Mouse (Mus musculus): ENCODE results near the gene Cdc20b. TPM values are rescaled to one million over a fixed set of nuclear protein-coding genes. Genes with fewer than 3 reads are reported as not detected.

The Cdc20b gene
- total RNA-seq, 4 experiments from 2014 or later: not detected

DNA sequence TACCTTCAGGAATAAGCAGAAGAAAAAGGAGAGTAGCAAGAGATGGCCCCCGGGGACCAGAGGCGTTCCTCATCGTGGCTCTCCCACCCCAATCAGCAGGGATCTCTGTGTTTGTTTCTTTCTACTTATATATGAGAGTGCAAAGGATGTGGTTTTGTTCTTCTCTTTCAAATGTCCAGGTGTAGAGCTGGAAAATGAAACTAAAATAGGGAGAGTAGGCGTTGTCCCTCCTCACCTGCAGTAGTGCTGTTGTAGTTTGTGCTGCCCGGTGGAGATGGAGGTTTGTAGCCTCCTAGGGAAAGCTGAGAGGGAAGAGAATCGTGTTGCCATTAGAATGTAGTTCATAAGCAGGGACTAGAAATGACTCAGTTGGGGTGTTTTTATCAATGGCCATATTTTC, 66.0 kb downstream of the Cdc20b start, which contains the start of gene Gzma:
Gene Gzma, minus strand, starts transcription at position 103 of the 400 bp plus-strand sequence.
- DNase-seq: no peak

DNA sequence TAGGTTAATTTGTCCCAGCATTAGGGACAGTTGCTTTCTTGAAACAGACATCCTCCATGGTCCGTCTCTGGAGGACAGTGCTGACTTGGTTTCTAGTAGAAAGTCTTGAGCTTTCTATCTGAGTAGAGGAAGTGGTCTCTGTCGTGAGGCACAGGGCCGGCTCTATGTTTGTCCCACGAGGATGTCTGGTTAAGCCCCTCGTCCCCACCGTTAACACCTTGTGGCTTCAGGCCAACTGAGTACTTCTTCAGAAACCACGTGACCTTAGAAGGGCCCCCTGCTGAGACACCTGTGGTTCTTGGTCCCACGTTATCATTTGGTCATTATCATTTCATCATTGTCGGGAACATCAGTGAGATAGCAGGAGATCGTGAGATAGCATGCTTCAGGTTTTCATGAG, 66.9 kb downstream of the Cdc20b start:
- no peak for DNase-seq

DNA sequence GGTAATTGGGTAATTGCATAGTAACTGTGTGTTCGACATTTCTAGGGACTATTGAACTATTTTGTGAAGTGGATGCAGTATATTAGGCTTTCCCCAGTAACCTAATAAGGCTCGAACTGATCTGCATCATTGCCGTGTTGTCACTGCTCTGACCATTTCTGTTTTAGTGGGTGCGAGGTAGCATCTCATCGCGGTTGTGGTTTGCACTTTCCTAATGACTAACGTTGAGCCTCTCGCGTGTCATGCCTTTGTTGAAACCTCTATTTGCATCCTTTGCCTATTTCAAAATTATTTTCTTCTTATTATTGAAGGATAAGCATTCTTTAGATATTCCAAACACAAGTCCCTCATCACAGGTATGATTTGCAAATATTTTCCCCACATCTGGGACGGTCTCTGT, 69.8 kb downstream of the Cdc20b start:
- no peak for DNase-seq

DNA sequence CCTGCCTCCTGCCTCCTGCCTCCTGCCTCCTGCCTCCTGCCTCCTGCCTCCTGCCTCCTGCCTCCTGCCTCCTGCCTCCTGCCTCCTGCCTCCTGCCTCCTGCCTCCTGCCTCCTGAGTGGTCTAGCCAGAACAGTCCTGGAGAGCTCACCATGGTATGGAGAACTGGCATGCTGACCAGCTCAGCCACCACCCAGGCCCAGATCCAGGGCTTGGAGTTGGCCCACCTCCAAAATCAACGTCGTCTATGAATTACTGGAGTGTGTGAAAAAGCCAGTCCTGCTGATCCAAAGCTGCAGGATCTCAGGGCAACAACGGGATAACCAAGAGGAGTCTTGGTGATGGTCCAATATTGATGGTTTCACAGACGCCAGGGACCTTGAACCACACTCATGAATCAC, 84.1 kb downstream of the Cdc20b start:
- no peak for DNase-seq

DNA sequence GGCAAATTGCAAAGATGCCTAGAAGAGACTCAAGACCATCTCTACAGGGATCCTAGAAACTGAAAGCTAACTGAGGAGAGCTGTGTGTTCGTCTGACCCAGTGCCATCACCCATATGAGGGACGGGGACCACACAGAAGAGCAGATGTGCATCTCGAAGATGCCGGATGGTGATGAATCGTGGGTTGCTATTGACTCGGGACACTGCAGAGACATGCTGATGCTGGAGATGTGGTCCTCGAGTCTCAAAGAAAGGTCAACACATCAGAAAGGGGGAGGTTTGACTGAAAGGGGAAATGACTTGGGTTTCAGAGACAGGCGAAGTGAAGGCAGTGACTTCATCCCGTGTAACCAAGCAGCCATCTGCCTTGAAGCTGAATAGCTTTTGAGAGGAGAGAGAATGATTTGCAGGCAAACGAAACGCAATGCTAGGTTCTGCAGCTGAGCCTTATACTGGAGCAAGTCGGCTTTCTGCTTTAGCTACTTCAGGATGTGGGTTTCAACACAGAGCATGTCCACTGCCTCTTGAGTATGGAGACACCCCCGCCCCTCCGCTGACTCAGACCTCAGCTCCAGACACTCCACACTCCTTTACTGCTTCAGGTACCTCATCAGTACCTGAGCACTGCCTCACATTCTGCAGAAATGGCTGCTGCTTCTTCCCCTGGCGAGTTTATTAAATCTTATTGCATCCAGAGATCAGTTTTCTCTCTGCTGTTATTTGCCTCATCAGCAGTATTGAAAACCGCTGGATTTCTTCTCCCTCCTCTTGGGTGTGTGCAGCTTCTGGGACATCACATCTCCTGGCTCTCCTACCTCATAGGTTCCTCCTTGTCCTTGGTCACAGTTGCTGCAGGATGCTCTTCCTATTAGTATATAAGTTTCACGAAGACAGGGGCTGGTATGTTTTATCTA, 85.7 kb downstream of the Cdc20b start:
- DNase-seq: no peak

DNA sequence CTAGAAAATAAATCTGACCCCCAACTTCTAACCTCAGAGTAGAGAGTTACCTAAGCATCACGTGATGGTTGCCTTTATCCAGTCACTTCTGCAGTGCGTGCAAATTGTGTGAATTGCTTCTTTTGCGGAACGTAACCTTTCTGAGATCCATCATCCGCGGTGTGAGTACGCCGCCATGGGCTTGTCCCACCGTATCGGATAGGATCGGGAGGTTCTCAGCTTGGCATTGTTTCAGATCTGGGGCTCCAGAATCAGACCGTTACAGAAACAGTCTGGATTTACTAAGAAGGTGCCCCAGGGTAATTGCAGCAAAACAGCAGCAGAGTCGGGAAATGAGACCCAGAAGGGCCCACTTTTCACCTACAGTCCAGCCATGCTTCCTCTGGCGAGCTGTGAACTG, 86.4 kb downstream of the Cdc20b start:
- no peak for DNase-seq

DNA sequence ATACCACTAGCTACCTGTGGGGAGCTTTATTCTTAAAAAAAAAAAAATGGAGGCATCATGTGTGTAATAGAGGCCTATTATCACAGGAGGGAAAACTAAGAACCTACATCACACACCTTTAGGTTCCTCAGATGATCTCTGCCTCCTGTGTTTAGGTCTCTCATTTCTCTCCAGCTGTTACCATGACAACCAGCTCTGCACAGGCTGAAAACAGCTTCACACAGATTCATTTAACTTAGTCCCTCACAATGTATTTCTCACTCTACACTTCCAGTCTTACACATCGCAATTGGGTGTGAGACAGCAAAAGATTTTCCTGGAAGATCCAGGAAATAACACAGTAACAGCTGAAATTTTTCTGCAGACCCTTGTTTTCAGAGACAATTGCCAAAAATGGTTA, 95.1 kb downstream of the Cdc20b start:
- no peak for DNase-seq

DNA sequence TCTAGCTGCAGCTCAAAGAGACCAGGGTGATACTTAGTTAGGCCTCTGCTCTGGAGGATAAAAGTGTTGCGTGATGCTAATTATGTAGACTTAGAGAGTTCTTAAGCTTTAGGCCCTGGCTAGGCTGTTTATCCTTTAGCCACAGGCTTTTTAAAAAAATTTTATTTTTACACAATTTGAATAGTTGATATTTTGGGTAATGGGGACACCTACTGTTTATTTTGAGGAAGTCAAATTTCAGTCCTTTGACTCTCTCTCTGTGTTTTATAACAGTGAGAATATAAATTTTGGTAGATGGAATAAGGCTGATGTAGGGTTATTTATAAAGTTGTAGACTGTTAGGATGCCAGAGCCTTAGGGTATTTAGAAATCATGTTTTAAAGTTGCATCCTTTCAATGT, 104.7 kb downstream of the Cdc20b start:
- DNase-seq: no peak

Small RNAs within 50 kb of the gene (microRNA-seq; reads per million reads assigned to microRNA genes)
- gene Mir449a (45.2 to 57.3 reads per million in 2 experiments), gene Mir449b (0 to 0.17 reads per million in 2 experiments), gene Mir449c (0 to 1.2 reads per million in 2 experiments)

Other genes starting within 250 kb of the Cdc20b start
- 100 to 1,000 TPM; 229 to 267 (median 248) TPM for gene Plpp1, start 234.3 kb upstream of the Cdc20b start, total RNA-seq (2022)
- gene Mtrex, start 107.7 kb upstream of the Cdc20b start, total RNA-seq (2022): 10 to 100 TPM; 41.7 to 54.6 (median 50.3) TPM
- gene Dhx29, start 107.7 kb upstream of the Cdc20b start, total RNA-seq (2022): 10 to 100 TPM; 18.3 to 22.2 (median 19.1) TPM
- under 1 TPM; 0.73 to 0.87 (median 0.77) TPM for gene Ccno, start 47.3 kb upstream of the Cdc20b start, total RNA-seq (2022)
- gene Mcidas, start 41.3 kb upstream of the Cdc20b start, total RNA-seq (2022): under 1 TPM in 1 of 4 experiments, not detected in 3; 0.11 TPM
- gene Gpx8, start 11.3 kb downstream of the Cdc20b start, total RNA-seq (2022): 100 to 1,000 TPM in 2 of 4 experiments, 10 to 100 TPM in 2; 91.6 to 107 (median 101) TPM
- gene Gzma, start 65.9 kb downstream of the Cdc20b start, total RNA-seq (2022): 1 to 10 TPM in 1 of 4 experiments, under 1 TPM in 2, not detected in 1; 0.46 to 1.5 (median 0.77) TPM
- 10 to 100 TPM; 20.4 to 37.6 (median 29.9) TPM for gene Esm1, start 174.5 kb downstream of the Cdc20b start, total RNA-seq (2022)
- under 1 TPM in 1 of 4 experiments, not detected in 3; 0.40 TPM for gene Gzmk, start 190.8 kb downstream of the Cdc20b start, total RNA-seq (2022)

All from adrenal gland, adult 8-10 months (tissue).